Mouse (Mus musculus) intestine, embryonic 14.5 days (tissue): ENCODE measurements around the gene Sdhc. TPM values are rescaled to one million over a fixed set of nuclear protein-coding genes. Genes with fewer than 3 reads are reported as not detected.

Experiments
- ATAC-seq: fragments of 200-750 bp; cut with Nextera tagmentation; replicated peaks from 2 replicates; pipeline ENCODE4 v1.8.0; 2017; ENCODE audit warnings: low read depth, moderate number of reproducible peaks, moderate TSS enrichment, moderate library complexity; ENCODE audit not compliant: low FRiP score, low TSS enrichment
- DNase-seq: peaks from one replicate; pipeline ENCODE4 v3.0.0-alpha.2; 2018; ENCODE audit warnings: low spot score
- H3K27ac ChIP-seq: fragments of 300-500 bp; sonication (generic); 2 replicates; pipeline ENCODE4 v1.5.1; 2014; ENCODE audit warnings: low read depth, mild to moderate bottlenecking, control low read depth
- H3K27me3 ChIP-seq: fragments of 300-500 bp; sonication (generic); replicated peaks from 2 replicates; pipeline ENCODE4 v1.6.1; 2014; ENCODE audit warnings: low read length, control low read depth; ENCODE audit not compliant: control insufficient read depth, insufficient read depth
- H3K36me3 ChIP-seq: fragments of 300-500 bp; sonication (generic); 2 replicates; pipeline ENCODE4 v1.6.1; 2014; ENCODE audit warnings: low read length, control low read depth; ENCODE audit not compliant: control insufficient read depth, insufficient read depth
- H3K4me1 ChIP-seq: fragments of 300-500 bp; sonication (generic); replicated peaks from 2 replicates; pipeline ENCODE4 v1.6.1; 2014; ENCODE audit warnings: low read length, control low read depth, mixed read lengths; ENCODE audit not compliant: control insufficient read depth, insufficient read depth
- H3K4me2 ChIP-seq: fragments of 300-500 bp; sonication (generic); 2 replicates; pipeline ENCODE4 v1.6.1; 2014; ENCODE audit warnings: low read length
- H3K4me3 ChIP-seq: fragments of 300-500 bp; sonication (generic); 2 replicates; pipeline ENCODE4 v1.5.1; 2014; ENCODE audit warnings: low read depth, low read length, control low read depth, mixed read lengths
- H3K9ac ChIP-seq: fragments of 300-500 bp; sonication (generic); 2 replicates; pipeline ENCODE4 v1.6.1; 2014; ENCODE audit warnings: mild to moderate bottlenecking, low read length
- H3K9me3 ChIP-seq: fragments of 300-500 bp; sonication (generic); 2 replicates; pipeline ENCODE4 v1.6.1; 2016; ENCODE audit warnings: low read length, control low read depth; ENCODE audit not compliant: control insufficient read depth
- WGBS: fragments of 180-500 bp; shearing (Covaris S2); extraction: QIAGEN DNeasy Blood & Tissue Kit; methylation state at CpG from one replicate; pipeline ENCODE4 v1.1.7; 2014; 5-methylcytosine and 5-hydroxymethylcytosine counted together
- polyA plus RNA-seq: library from polyadenylated mRNA; unstranded; fragments of >200 nt; fragmentation: Nextera tagmentation; extraction: Ambion mirVana; gene quantifications from 2 replicates; pipeline ENCODE4 v1.2.1, GENCODE M21; 2014

The Sdhc gene
- polyA plus RNA-seq, 1 experiment from 2014 or later: 341 TPM

DNA sequence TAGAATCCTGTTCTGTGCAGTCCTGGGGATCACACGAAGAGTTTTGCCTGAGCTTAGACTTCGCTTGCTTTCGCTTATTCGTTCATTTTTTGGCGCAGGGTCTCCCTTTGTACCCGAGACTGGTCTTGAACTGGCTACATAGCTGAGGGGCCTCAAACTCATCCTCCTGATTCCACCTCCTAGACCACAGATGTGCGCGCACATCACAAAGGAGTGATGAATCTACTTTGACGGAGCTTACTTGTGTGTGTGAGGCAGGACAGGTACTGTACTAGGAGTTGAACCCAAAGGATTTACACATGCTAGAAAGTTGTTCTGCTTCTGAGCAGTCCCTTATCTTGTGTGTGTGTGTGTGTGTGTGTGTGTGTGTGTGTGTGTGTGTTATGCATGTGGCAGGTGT lies 40.4 kb upstream of the Sdhc start:
- H3K27me3 ChIP-seq: 0 out of 2 replicates have a peak, but pooled peaks cover 21% of the 10 kb centered on the region
- no peak overlapping the region for H3K4me3 ChIP-seq
- ATAC-seq: no peak
- 94% methylated on average over 9 of the region's 9 CpGs for WGBS
- H3K4me1 ChIP-seq: peaks cover 49% of the 10 kb centered on the region
- H3K27ac ChIP-seq: no peak overlapping the region
- no peak overlapping the region for H3K9ac ChIP-seq
- H3K9me3 ChIP-seq: no peaks in the 10 kb centered on the region
- no peak overlapping the region for H3K4me2 ChIP-seq
- DNase-seq: no peak
- H3K36me3 ChIP-seq: no peaks in the 10 kb centered on the region

DNA sequence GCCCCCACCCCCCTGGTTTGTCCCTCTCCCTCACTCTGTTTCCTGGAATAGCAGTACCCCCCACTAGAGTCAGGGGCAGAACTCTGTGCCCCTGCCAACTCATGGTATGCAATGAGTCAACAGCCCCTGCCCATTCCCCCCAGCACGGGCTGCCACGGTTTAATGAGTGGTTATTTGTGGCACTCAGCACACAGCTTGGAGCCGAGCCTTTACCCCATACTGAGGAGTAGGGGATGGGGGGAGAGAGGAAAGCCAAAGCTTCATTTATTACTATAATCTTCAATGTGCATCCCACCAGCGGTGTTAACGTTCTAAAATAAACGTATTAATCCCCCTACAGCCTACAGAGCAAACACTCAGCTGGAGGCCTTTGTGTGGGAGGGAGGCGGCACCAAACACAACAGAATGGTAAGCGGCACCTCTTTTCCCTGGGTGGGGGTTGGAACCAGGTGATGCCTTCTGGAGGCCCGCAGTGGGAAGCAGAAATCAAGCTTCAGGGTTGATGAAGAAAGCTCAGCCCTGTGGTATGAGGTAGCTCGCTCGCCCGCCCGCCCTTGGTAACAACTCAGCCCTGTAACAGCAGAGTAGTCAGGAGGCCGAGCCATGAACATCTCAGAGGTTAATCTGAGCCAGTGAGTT lies 39.2 kb upstream of the Sdhc start:
- ATAC-seq (no peak), DNase-seq (no peak)
- peak overlapping the region; percentile 9; the same call in 1 of the 2 replicates for H3K4me2 ChIP-seq
- H3K4me3 ChIP-seq: no peak overlapping the region
- H3K27ac ChIP-seq: peak overlapping the region; percentile 40; the same call in 1 of the 2 replicates
- H3K9me3 ChIP-seq: no peaks in the 10 kb centered on the region
- H3K27me3 ChIP-seq: 0 out of 2 replicates have a peak, but pooled peaks cover 11% of the 10 kb centered on the region
- peaks cover 48% of the 10 kb centered on the region for H3K4me1 ChIP-seq
- 46% methylated on average over 14 of the region's 14 CpGs for WGBS
- no peak overlapping the region for H3K9ac ChIP-seq
- H3K36me3 ChIP-seq: no peaks in the 10 kb centered on the region

DNA sequence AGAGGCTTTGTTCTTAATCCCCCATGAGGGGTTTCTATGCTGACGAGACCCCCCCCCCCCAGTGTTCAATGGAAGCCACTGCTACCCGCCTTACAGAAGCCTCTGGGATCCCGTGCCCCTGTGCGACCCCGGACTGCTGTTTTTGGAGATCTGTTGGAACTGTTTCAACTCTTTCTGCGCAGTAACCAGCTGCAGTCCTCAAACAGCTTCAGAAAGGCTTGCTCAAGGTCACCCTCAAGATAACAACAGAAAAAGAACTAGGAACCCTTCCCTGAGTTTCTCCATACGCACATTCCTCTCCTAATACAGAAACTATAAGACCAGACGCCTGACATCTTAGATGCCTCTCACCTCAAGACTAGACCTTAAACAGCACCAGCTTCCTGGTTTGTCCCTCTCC lies 38.6 kb upstream of the Sdhc start:
- H3K27ac ChIP-seq: peak overlapping the region; percentile 40; the same call in 1 of the 2 replicates
- peak overlapping the region; percentile 9; the same call in 1 of the 2 replicates for H3K4me2 ChIP-seq
- no peak overlapping the region for H3K4me3 ChIP-seq
- H3K4me1 ChIP-seq: peaks cover 45% of the 10 kb centered on the region
- H3K9ac ChIP-seq: no peak overlapping the region
- 0 out of 2 replicates have a peak, but pooled peaks cover 11% of the 10 kb centered on the region for H3K27me3 ChIP-seq
- WGBS: 13% methylated on average over 8 of the region's 8 CpGs
- ATAC-seq (no peak), DNase-seq (no peak)
- no peaks in the 10 kb centered on the region for H3K9me3 ChIP-seq
- H3K36me3 ChIP-seq: no peaks in the 10 kb centered on the region

DNA sequence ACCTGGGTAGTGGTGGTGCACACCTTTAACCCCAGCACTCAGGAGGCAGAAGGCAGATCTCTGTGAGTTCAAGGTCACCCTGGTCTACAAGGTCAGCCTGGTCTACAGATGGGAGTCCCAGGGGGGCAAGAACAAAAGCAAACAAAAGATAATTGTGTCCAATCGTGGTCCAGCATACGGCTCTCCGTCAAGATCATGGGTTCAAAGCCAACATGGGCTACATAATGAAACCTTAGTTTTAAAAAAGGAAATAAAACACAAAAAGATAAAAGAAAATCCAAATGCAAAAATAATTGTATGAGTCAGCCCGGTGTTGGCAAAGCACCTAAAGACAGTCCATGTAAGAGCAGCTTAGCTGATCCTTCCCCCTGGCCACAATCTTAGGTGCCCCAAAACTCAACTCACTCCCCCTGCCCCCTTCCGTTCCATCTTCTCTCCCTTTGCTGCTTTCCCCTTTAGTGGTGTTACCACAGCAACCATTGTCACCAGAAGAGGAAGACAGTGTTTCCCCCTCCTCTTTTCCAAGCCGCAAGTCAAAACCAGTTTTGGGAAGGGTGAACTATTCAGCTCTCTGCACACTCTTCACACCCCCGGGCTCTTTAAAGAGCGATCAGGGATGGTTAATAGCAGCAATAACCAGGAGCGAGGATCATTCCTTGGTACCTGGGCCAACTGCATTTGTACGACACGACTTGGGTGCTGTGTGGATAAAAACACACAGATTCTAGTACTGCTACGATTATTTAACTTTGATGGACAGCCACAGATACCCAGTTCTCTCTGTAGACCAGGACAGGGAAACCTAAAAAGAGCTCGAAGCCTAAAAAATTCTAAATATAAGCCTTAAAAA lies 37.7 kb upstream of the Sdhc start:
- Histone ChIP-seq H3K4me1 (peaks cover 39% of the 10 kb centered on the region), H3K27ac (no peak overlapping the region), H3K36me3 (no peaks in the 10 kb centered on the region), H3K9ac (no peak overlapping the region), H3K4me2 (no peak overlapping the region), H3K27me3 (0 out of 2 replicates have a peak, but pooled peaks cover 10% of the 10 kb centered on the region), H3K9me3 (no peaks in the 10 kb centered on the region), H3K4me3 (no peak overlapping the region)
- no peak for ATAC-seq
- no peak for DNase-seq
- 72% methylated on average over 13 of the region's 13 CpGs for WGBS

DNA sequence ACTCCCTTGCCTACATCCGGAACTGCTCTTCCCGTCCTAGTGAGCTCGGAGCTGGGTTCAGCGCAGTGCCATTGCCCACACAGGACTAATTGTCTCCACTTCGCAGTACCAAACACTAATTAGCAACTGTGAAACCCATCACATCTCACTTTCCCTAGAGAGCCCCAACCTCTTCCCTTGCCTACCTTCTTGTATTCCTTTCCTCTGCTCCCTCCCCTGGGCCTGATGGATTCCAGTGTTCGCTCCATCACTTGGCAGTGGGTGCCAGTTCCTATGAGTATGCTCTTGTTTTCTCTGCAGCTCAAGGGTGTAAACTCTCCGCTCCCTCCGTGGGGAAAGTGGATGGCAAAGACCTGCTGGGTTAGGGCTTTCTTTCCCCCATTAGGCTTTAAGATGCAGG lies 35.3 kb upstream of the Sdhc start:
- Histone ChIP-seq H3K27me3 (no peaks in the 10 kb centered on the region), H3K4me2 (peak overlapping the region; percentile 15; the same call in 1 of the 2 replicates), H3K27ac (no peak overlapping the region), H3K9me3 (no peaks in the 10 kb centered on the region), H3K4me3 (no peak overlapping the region), H3K9ac (no peak overlapping the region), H3K36me3 (no peaks in the 10 kb centered on the region), H3K4me1 (peaks cover 29% of the 10 kb centered on the region)
- WGBS: 53% methylated on average over 8 of the region's 8 CpGs
- no peak for ATAC-seq
- DNase-seq: no peak

DNA sequence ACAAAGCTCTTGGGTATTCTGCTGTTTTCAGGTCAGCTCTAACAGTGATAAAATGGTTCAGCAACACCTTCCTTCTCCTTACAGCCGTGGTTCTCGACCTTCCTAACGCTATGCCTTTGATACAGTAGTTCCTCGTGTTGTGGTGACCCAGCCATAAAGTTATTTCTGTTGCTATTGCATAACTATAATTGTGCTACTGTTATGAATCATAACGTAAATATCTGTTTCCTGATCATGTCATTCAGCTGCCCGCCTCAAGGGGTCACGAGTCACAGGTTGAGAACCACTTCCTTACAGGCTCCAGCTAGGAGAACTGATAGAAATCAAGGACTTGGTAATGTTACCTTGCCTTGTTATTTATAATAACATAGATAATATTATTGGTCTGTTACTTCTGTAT lies 33.9 kb upstream of the Sdhc start:
- no peak overlapping the region for H3K9ac ChIP-seq
- no peaks in the 10 kb centered on the region for H3K36me3 ChIP-seq
- DNase-seq: no peak
- H3K27ac ChIP-seq: no peak overlapping the region
- H3K4me2 ChIP-seq: no peak overlapping the region
- no peaks in the 10 kb centered on the region for H3K27me3 ChIP-seq
- no peaks in the 10 kb centered on the region for H3K9me3 ChIP-seq
- ATAC-seq: no peak
- no peak overlapping the region for H3K4me3 ChIP-seq
- WGBS: 69% methylated on average over 7 of the region's 7 CpGs
- peaks cover 23% of the 10 kb centered on the region for H3K4me1 ChIP-seq

DNA sequence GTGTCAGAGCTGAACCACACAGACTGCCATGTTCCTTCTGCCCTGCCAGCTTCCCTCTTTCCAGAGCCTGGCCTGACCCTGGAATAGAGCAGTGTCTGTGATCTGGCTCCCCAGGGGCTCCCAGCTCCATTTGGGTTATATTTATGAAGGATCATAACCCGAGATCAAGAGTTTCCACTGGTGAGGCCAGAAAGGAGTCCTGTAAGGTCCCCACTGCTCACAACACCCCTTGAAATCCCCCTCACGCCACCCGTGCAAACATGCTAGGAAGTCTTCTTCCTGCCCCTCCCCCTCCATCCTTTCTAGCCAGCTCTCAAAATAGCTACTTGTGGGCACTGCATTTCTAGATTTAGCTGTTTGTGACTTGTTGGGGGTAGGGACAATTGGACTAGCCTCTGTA lies 33.2 kb upstream of the Sdhc start:
- 52% methylated on average over 3 of the region's 3 CpGs for WGBS
- ATAC-seq: no peak
- Histone ChIP-seq H3K27me3 (no peaks in the 10 kb centered on the region), H3K36me3 (no peaks in the 10 kb centered on the region), H3K9me3 (no peaks in the 10 kb centered on the region), H3K4me2 (no peak overlapping the region), H3K27ac (no peak overlapping the region), H3K4me3 (no peak overlapping the region), H3K9ac (no peak overlapping the region), H3K4me1 (peaks cover 16% of the 10 kb centered on the region; the same call in 1 of the 2 replicates)
- DNase-seq: no peak

DNA sequence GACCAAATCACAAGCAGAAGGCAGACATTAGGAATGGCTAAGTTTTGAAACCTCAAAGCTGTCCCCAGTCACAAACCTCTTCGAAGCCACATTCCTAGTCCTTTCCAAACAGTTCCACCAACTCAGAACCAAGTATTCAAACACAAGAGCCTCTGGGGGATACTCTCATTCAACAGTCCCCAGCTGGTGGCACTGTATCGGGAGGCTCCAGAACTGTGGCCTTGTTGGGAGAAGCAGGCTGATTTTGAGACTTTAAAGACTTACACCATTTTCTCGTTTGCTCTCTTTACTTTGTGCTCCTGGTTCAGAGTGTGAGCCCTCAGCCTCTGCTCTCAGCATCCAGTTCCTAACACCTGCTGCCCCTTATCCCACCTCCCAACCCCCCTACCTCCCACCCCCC lies 32.6 kb upstream of the Sdhc start:
- H3K9ac ChIP-seq: no peak overlapping the region
- no peak for DNase-seq
- H3K4me3 ChIP-seq: no peak overlapping the region
- H3K4me1 ChIP-seq: peaks cover 15% of the 10 kb centered on the region; the same call in 1 of the 2 replicates
- no peaks in the 10 kb centered on the region for H3K9me3 ChIP-seq
- no peak overlapping the region for H3K27ac ChIP-seq
- no peaks in the 10 kb centered on the region for H3K36me3 ChIP-seq
- ATAC-seq: no peak
- 89% methylated on average over 3 of the region's 3 CpGs for WGBS
- H3K4me2 ChIP-seq: no peak overlapping the region
- no peaks in the 10 kb centered on the region for H3K27me3 ChIP-seq
